Mouse (Mus musculus): ENCODE results near the gene Osbpl6.

Osbpl6 gene

DNA sequence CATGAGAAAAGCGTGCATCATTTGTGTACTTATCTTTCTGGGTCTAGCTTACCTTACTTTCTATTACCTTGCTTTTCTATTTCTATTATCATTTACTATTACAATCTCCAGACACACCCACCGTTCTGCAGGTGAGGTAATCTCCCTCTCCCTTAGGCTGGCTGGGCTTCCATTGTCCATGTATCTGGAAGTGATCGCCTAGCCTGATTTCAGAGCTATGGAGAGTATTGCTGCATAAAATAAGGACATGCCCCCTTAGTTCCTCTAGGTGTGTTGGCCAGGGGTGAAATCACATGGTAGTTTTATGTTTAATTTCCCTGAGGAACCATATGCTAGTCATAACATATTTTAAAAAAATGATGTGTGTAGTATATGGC lies 11.8 kb downstream of the Osbpl6 start:
- DNase-seq (ENCODE audit: extremely low read depth, insufficient read length, low spot score): no peak

DNA sequence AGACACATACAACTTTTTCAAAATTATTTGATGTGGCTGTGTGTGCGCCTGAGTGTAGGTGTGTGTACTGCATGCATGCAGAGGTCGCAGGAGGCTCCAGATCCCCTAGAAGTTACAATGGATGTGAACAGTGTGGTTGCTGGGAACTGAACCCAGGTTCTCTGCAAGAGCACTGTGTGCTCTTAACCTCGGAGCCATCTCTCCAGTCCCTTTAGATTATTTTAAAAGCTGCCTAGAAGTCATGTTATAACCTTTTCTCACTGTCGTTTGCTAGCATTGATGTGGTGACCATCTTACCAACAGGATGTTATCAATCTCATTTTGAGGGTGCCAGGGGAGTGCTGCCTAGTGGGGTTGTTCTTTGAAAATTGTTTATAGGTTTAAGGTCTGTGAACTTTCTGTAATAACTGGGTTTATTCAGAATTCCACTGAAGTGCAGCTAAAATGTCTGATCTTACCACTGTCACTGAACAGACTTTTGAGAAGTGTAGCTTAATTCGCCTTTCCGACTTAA lies 15.2 kb downstream of the Osbpl6 start:
- no peak for DNase-seq (ENCODE audit: extremely low read depth, insufficient read length, low spot score)

DNA sequence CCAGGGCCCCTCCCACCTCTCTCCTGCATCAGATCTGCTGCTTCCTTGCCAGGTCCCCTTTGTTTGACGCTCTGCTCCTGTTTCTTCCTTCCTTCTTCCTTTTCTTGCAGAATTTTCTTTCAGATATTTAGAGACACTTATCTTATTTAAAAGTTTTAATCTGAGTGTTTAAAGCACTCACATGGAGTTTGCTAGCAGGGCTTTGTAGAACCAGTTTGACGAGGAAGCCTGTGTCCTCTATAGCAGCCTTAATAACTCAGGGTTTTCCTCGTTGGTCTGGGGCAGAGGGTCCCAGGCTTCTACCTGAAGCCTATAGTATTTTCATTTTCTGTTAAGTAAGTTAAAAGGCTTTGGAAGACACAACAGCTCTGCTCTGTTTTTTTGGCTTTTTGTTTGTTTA lies 20.5 kb downstream of the Osbpl6 start:
- no peak for DNase-seq (ENCODE audit: extremely low read depth, insufficient read length, low spot score)

DNA sequence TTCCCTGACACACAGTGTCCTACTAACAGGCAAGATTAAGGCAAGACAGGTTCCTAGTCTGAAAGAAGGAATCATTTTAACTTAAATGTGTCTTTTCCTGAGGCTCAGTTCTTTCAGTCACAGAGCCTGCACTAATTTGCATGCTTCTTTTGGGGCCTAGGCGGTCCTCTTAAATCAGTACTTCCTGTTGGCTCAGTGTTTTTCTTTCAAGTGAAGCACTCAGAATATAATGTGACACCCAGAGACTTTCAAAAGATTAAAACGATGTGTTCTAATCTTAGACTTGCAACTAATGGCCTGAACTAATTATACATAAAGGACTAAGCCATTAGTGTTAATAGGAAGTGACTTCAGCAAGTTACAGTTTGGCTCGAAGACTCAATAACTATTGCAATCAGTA lies 23.0 kb downstream of the Osbpl6 start:
- no peak for DNase-seq (ENCODE audit: extremely low read depth, insufficient read length, low spot score)

DNA sequence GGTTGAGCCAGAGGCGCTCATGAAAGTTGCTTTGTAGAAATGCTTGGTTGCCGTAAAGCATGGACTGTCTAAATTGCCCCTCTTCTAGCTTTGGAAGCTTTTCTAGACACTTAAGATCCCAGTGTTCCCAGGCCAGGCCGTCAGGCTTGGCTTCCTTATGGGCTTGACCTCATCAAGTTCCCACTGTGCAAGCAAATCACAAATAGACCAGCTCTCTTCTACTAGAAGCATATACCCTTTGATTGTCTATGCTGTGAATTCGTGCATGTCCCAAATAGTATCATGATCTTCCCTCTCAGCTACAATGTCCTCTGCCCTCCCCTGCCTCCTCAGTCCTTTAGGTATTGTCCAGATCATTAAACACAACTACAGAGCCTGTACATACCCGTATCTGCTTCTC lies 23.5 kb downstream of the Osbpl6 start:
- DNase-seq (ENCODE audit: extremely low read depth, insufficient read length, low spot score): no peak

DNA sequence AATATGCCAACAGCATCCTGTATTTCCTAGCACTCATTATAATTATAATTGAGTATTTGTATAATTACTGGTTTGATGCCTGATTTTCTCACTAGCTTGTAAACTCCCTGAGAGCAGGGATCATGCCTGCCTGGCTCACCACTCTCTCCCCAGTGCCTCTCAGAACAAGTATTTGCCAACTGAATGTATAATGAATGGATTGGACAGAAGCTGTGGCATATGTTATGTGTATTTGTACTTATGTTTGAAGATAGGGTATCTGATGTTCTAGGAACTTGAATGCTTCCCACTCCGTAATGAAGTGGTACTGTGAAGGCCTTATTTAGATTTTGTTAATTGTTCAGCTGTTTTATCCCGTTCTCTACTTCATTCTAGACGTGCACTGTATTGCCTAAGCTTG lies 24.2 kb downstream of the Osbpl6 start:
- no peak for DNase-seq (ENCODE audit: extremely low read depth, insufficient read length, low spot score)

DNA sequence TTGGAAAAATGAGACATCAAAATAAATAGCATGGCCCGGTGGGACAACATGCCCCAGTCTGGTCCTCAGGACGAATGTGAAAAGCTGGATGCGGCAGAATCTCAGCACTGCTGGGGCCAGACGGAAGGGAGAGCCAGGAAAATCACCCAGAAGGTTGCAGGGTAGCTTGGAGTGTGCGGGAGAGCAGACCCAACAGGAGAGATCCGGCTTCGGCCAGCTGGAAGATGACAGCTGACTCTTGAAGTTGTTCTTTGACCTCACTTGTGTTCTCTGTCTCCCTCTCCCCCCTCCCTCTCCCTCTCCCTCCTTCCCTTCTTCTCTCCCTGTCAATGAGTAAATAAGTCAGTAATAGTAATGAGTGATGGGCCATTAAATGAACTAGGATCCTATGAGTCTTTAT lies 27.9 kb downstream of the Osbpl6 start:
- no peak for DNase-seq (ENCODE audit: extremely low read depth, insufficient read length, low spot score)

DNA sequence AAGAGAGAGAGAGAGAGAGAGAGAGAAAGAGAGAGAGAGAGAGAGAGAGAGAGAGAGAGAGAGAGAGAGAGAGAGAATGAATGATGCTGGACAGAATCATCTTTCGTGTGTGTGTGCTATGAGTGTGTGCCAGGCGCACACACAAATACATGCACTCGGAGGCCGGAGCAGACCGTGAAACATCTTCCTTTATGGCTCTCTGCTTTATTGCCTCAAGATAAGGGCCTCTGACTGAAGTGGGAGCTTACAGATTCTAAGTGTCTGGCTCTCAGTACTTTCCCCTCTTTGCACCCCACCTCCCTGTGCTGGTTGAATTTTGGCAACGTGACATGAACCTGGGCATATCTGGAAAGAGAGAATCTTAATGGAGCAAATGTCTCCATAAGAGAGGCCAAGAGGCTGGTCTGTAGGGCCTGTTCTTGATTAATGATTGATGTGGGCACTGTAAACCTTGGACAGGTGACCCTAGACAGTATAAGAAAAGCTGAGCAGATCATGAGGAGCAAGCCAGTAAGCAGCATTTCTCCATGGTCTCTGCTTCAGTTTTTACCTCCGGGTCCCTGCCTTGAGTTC lies 29.4 kb downstream of the Osbpl6 start:
- no peak for DNase-seq (ENCODE audit: extremely low read depth, insufficient read length, low spot score)

DNA sequence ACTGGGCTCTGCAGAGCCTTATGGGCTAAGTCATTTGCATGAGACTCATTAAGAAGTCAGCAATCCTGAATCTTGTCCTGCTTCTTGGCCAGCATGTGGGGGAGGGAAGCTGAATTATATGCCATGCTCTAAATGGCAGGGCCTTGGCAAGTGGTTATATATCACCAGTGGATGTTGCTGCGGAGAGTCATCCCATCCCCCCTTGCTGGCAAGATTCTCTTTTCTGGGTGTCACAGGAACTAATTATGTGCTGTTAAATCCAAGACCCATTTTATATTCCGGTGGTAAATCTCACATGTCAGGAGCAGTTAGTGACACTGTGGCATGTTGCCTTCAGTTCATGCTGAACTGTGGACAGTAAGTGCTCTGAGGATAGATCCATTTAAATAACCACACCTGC lies 31.1 kb downstream of the Osbpl6 start:
- DNase-seq (ENCODE audit: extremely low read depth, insufficient read length, low spot score): no peak

DNA sequence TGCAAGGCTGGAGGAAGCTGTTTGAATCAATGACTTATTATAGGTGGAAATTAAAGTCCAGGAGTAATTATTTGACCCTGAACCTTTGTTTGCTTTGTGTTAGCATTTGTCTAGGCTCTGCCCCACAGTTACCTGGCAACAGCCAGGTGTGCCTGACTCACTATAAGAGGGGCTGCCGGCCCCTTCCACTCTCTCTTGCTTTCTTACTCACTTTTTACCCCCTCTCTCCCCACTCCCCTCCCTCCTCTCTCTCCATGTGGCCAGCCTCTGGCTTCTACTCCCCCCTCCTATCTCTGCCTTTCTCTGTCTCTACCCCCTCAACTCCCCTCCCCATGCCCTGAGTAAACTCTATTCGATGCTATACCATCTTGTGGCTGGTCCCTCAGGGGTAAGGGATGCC lies 33.2 kb downstream of the Osbpl6 start:
- no peak for DNase-seq (ENCODE audit: extremely low read depth, insufficient read length, low spot score)

DNA sequence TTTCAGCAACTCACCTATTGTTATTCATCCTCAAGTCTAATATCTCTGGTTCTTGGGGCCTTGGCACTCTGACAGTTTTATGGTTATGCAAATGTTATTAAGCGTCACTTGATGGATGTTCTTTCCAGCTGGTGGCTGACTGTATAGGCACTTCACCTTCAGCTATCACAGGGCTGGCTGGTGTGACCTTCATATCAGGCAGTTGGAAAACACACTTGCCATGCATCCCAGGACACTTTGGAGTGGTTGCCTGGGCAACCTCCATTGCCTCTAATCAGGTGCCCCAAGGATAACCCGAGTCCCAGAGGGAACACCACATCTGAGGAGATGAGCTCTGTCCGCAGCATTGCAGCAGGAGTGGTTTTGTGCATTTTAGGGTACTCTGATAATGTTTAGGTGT lies 35.8 kb downstream of the Osbpl6 start:
- DNase-seq (ENCODE audit: extremely low read depth, insufficient read length, low spot score): no peak

DNA sequence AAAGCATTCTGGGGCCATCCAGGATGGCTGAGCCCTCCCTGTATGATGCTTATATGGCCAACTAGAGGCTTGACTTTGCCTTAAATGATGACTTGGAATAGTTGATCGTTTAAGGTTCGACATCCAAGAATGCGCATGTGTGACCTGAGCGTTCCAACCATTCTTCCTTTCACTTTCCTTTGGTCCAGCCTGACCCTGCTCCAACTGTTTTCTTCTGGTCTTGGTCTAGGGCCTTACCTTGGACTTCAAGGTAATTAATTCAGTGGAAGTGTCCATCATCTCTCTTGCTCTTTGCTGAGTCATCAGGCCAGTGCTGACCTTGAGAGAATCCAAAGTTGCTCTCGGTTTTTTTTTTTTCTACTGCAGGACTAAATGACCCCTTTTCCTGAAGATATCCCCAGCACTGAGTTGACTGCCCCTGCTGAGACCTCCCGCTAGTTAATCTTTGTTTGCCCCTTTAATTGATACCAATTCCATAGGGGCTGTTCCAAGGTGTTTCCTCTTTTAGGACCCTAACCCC lies 43.6 kb downstream of the Osbpl6 start:
- DNase-seq (ENCODE audit: extremely low read depth, insufficient read length, low spot score): no peak

DNA sequence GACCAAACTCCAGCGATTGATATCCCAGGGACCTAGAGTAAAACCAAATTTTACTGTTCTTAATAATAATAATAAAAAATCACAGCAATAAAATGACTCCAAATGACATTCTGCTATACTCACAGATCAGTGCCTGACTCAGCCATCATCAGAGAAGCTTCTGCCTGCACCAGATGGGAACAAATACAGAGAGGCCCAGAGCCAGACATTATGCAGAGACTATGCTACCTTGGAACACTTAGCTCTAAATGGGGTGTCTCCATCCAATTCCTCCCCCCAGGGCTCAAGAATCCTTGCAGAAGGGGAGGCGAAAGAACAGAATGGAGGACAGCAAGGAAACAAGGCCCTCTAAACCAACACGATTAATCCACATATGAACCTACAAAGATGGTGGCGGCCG lies 60.4 kb downstream of the Osbpl6 start:
- DNase-seq (ENCODE audit: extremely low read depth, insufficient read length, low spot score): no peak

DNA sequence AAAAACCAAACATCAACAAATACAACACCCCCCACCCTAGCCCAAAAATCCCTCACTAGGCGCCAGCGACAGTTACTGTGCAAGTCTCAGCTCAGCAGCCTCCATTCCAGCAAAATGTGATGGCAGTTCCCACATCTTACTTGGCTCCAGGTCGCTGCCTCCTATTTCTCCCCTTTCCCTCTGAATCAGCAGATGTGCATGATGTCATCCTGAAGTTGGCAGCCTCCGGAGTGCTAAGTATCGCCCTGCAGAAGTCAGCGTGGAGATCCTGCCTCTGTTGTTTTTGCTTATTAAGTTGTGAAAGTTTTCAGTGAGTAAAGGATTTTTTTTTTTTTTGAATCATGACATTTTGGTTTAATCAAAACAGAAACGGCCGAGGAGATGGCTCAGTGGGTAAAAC lies 61.9 kb downstream of the Osbpl6 start:
- peak; percentile 53 for DNase-seq (ENCODE audit: extremely low read depth, insufficient read length, low spot score)

DNA sequence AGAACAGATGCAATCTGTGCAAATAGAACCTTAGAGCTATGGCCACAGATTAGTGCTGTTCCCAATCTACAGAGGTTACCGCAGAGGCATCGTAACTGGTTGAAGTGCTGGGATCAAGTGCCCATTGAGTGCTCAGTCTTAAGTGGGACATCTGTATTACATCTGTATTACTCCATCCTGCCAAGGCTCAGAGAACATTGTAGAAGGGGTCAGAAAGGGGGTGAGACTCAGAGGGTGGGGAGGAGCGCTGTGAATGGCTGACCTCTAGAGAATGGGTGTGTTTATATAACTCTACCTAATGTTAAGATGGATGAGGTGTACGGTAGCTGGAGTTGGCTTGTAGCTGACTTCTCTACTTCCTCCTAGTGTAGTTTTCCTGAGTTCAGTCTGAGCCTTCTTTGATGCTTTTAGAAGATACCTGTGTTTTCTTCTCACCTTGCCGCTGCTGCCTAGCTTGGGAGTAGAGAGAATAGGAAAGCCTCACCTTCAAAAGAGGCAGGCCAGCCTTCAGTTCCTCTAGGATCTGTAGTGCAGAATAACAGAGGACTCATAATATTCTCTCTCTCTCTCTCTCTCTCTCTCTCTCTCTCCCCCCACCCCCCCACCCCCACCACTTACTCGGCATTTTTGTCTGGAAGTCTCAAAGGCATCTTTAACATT lies 62.9 kb downstream of the Osbpl6 start:
- no peak for DNase-seq (ENCODE audit: extremely low read depth, insufficient read length, low spot score)

DNA sequence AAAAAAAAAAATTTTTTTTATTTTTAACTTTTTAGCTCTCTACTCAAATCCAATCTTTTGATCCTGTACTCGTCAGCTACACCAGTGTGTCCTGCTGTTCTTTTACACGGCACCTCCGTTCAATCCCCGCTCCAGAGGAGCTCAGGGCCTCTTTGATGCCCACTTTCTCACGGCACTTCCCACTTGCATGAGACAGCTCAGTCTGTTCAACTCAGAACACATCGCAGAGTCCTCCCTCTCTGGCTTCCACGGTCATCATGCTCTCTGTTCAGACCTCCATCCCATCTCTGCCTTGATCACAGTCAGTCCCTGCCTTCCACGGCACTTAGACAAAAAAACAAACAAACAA lies 63.4 kb downstream of the Osbpl6 start:
- DNase-seq (ENCODE audit: extremely low read depth, insufficient read length, low spot score): no peak

DNA sequence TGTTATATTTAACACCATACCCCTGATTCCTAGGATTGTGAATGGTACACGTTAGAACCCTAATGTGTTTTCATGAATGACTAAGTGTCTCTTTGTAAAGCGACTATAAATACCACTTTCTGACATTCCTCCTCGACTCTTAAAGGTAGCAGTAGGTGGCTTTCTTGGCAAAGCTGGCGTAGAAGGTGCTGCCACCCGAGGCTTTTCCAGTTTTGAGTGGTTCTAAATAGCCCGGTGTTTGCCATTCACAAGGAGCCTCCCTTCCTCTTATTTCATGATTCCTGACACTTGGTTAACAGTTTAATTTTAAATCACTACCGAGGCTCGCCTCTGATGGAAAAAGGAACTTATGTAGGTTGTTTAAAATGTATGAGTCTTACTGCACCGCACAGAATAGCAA lies 64.1 kb downstream of the Osbpl6 start:
- no peak for DNase-seq (ENCODE audit: extremely low read depth, insufficient read length, low spot score)

DNA sequence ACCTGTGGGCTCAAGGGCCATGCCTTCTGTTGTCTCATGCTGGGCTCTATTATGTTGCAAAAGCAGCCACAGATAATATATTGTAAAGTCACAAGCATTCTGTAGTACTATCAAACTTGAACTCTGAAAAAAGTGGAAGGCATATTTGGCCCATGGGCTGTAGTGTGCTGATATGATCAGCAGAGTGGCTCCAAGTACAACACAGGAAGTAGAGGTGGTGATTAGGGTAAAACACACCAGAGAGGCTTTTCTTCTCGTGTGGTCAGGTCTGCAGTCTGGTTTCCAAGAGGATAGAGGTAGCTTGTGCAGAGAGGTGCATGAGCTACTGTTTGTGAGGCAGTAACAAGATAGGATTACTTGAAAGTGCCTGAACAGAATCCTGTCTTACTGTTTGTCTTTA lies 69.5 kb downstream of the Osbpl6 start:
- no peak for DNase-seq (ENCODE audit: extremely low read depth, insufficient read length, low spot score)

DNA sequence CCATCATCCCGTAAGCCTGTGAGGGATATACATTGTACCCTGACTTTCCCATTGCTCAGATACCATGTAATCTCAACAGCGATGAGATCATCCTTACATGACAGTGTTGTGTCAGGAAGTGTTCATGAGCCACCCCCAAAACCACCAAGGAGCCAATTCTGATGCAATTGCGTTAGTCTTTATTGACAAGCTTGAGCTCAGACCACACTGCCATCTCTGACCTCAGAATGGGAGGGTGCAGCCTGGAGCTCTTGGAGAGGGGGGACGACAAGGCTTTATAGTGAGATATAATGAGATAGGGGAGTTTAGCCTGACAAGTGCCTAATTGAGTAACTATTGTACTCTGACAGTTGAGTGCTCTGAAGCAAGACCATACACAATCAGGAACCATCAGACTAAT lies 82.5 kb downstream of the Osbpl6 start:
- DNase-seq (ENCODE audit: extremely low read depth, insufficient read length, low spot score): no peak

DNA sequence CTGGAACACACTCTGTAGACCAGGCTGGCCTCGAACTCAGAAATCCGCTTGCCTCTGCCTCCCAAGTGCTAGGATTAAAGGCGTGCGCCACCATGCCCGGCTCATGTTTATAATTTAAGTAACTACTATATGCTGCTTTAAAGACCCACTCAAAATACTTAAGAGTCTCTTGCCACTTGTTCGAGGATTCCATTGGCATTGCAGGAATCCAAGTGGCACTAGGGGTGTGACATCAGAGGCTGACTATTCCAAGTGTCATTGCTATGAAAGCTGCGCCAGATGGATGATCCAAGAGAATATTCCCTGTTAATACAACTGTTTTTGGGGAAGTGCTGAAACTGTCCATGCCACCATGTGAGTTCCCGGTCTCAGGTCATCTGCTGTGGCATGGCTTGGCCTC lies 83.9 kb downstream of the Osbpl6 start:
- DNase-seq (ENCODE audit: extremely low read depth, insufficient read length, low spot score): no peak

DNA sequence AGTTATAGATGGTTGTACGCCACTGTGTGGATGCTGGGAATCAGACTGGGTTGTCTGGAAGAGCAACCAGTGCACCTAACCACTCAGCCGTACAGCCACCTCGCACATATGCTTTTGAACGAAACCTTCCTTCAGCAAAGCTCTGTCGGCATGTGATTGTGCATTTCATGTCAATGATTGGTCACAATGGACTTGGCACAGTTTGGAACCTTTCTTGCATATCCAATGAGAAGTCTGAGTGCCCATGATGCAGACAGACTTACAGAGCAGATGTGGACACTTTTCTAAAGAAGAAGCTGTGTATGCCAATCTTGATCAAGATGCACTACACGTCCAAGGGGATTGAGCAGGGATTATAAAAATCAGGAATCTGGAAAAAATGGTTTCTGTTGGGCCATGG lies 85.1 kb downstream of the Osbpl6 start:
- DNase-seq (ENCODE audit: extremely low read depth, insufficient read length, low spot score): no peak

DNA sequence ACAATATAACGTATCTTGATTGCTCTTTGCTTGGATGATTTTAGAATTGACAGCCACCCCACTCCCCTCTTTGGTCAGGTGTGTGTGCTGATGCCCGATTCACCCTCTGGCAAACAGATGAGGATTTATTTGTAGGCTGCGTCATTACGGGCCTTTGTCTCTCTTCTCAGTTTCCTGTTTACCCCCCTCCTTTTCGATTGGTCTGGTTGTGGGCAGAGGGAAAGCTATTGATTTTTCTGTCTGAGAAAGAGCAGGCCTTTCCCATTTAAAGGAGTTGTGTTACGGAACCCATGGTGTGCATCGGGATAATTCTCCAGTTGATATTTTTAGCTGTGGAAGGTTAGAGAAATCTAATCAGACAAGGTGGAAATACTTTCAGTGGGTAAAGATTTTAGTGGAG lies 85.9 kb downstream of the Osbpl6 start:
- DNase-seq (ENCODE audit: extremely low read depth, insufficient read length, low spot score): no peak
